Mouse (Mus musculus) limb, embryonic 11.5 days (tissue): ENCODE measurements around the gene Cyp2f2. TPM values are rescaled to one million over a fixed set of nuclear protein-coding genes. Genes with fewer than 3 reads are reported as not detected.
A peak's percentile ranks its signal among the peaks of the same experiment; 100 is the strongest.

Experiments used
- ATAC-seq: fragments of 200-750 bp; cut with Nextera tagmentation; 2 replicates; pipeline ENCODE4 v1.8.0; 2017; ENCODE audit warnings: low read depth; ENCODE audit not compliant: insufficient number of reproducible peaks, low FRiP score, low TSS enrichment
- DNase-seq: peaks from one replicate; pipeline ENCODE4 v3.0.0-alpha.2; 2015; ENCODE audit warnings: low spot score
- H3K27ac ChIP-seq: fragments of 300-500 bp; sonication (generic); replicated peaks from 2 replicates; pipeline ENCODE4 v1.5.1; 2014; ENCODE audit warnings: low read depth, mild to moderate bottlenecking, low read length
- H3K27me3 ChIP-seq: fragments of 300-500 bp; sonication (generic); 2 replicates; pipeline ENCODE4 v1.6.1; 2014; ENCODE audit warnings: mild to moderate bottlenecking, low read length, mixed read lengths; ENCODE audit not compliant: control insufficient read depth, insufficient read depth
- H3K36me3 ChIP-seq: fragments of 300-500 bp; sonication (generic); 2 replicates; pipeline ENCODE4 v1.6.1; 2014; ENCODE audit warnings: mild to moderate bottlenecking, low read length, moderate library complexity, mixed read lengths; ENCODE audit not compliant: control insufficient read depth, insufficient read depth
- H3K4me1 ChIP-seq: fragments of 300-500 bp; sonication (generic); 2 replicates; pipeline ENCODE4 v1.6.1; 2014; ENCODE audit warnings: low read length, mixed read lengths; ENCODE audit not compliant: control insufficient read depth, insufficient read depth
- H3K4me2 ChIP-seq: fragments of 300-500 bp; sonication (generic); 2 replicates; pipeline ENCODE4 v1.6.1; 2014; ENCODE audit warnings: low read depth, mild to moderate bottlenecking, moderate library complexity; ENCODE audit not compliant: severe bottlenecking
- H3K4me3 ChIP-seq: fragments of 300-500 bp; sonication (generic); 2 replicates; pipeline ENCODE4 v1.5.1; 2014; ENCODE audit warnings: low read depth, low read length
- H3K9ac ChIP-seq: fragments of 300-500 bp; sonication (generic); 2 replicates; pipeline ENCODE4 v1.6.1; 2014; ENCODE audit warnings: mild to moderate bottlenecking, low read length
- H3K9me3 ChIP-seq: fragments of 300-500 bp; sonication (generic); 2 replicates; pipeline ENCODE4 v1.6.1; 2016; ENCODE audit warnings: low read length; ENCODE audit not compliant: control insufficient read depth
- WGBS: fragments of 180-500 bp; shearing (Covaris S2); extraction: QIAGEN DNeasy Blood & Tissue Kit; methylation state at CpG from one replicate; pipeline ENCODE4 v1.1.7; 2014; 5-methylcytosine and 5-hydroxymethylcytosine counted together
- polyA plus RNA-seq: library from polyadenylated mRNA; unstranded; fragments of >200 nt; fragmentation: Nextera tagmentation; extraction: Ambion mirVana; gene quantifications from 2 replicates; pipeline ENCODE4 v1.2.1, GENCODE M21; 2014

The Cyp2f2 gene
- polyA plus RNA-seq, 1 experiment from 2014 or later = not detected

- ATAC-seq = no peak
These were observed 46.0 kb downstream of the Cyp2f2 start for GRCm38 (mm10) chr7:27165696-27166095.

DNA sequence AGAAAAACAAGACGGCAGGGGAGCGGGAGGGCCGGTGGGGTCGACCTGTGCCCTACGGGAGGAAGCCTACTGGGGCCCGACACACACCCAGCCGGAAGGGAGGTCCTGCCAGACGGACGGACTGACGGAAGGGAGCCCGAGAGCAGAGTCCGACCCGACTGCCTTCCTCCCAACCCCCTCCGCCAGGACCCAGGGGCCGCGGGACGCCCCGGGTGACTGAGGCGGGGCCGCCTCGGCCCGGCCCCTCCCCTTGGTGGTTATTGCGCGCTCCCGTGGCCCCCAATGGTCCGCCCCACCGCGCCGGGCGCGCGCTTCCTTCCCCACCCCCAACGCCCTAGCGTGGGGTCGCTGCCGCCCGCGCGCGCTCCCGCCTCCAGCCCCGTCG is 46.5 kb downstream of the Cyp2f2 start:
- DNase-seq (peak; percentile 87), ATAC-seq (peak; percentile 78)
- Histone ChIP-seq H3K4me2 (peak overlapping the region; percentile 70), H3K4me1 (peaks cover 26% of the 10 kb centered on the region), H3K9me3 (no peaks in the 10 kb centered on the region), H3K27me3 (no peaks in the 10 kb centered on the region), H3K36me3 (peaks cover 8% of the 10 kb centered on the region), H3K9ac (peak overlapping the region; percentile 87), H3K4me3 (peak overlapping the region; percentile 73), H3K27ac (peak overlapping the region; percentile 92)
- 0% methylated on average over 21 of the region's 43 CpGs for WGBS

More at GRCm38 (mm10) chr7:27165696-27166095, 46.0 kb downstream of the Cyp2f2 start:
- Histone ChIP-seq H3K4me1 (peaks cover 26% of the 10 kb centered on the region), H3K36me3 (peaks cover 8% of the 10 kb centered on the region), H3K27me3 (no peaks in the 10 kb centered on the region), H3K27ac (peak overlapping the region; percentile 92), H3K9me3 (no peaks in the 10 kb centered on the region), H3K4me3 (peak overlapping the region; percentile 73), H3K9ac (peak overlapping the region; percentile 87), H3K4me2 (peak overlapping the region; percentile 70)
- WGBS = 4% methylated on average over 8 of the region's 8 CpGs
- DNase-seq = no peak

GRCm38 (mm10) chr7:27166614-27167474 is 47.1 kb downstream of the Cyp2f2 start, which contains the start of gene Egln2:
Egln2 (minus strand) TSS chr7:27166802.
- WGBS = 2% methylated on average over 53 of the region's 61 CpGs
- Histone ChIP-seq H3K27ac (peak within 1 kb of the TSS; percentile 92), H3K9ac (peak within 1 kb of the TSS; percentile 87), H3K9me3 (no peaks in the 10 kb centered on the region), H3K4me2 (peak within 1 kb of the TSS; percentile 70), H3K36me3 (peaks cover 8% of the 10 kb centered on the region), H3K4me1 (peaks cover 23% of the 10 kb centered on the region), H3K4me3 (peak within 1 kb of the TSS; percentile 73), H3K27me3 (no peaks in the 10 kb centered on the region)
- peak; percentile 71 for ATAC-seq
- DNase-seq = peak; percentile 95

GRCm38 (mm10) chr7:27167475-27168094 is 47.9 kb downstream of the Cyp2f2 start:
- H3K4me1 ChIP-seq = peaks cover 23% of the 10 kb centered on the region
- peak overlapping the region; percentile 30; the same call in 1 of the 2 replicates for H3K9ac ChIP-seq
- H3K36me3 ChIP-seq = peaks cover 8% of the 10 kb centered on the region; the same call in 1 of the 2 replicates
- H3K27me3 ChIP-seq = no peaks in the 10 kb centered on the region
- H3K4me3 ChIP-seq = peak overlapping the region; percentile 73; the same call in 1 of the 2 replicates
- H3K9me3 ChIP-seq = no peaks in the 10 kb centered on the region
- no peak for ATAC-seq
- peak overlapping the region; percentile 70 for H3K4me2 ChIP-seq
- H3K27ac ChIP-seq = 0 out of 2 replicates have a peak overlapping the region, but pooled peaks have one; percentile 36
- WGBS = 81% methylated on average over 11 of the region's 11 CpGs
- no peak for DNase-seq

DNA sequence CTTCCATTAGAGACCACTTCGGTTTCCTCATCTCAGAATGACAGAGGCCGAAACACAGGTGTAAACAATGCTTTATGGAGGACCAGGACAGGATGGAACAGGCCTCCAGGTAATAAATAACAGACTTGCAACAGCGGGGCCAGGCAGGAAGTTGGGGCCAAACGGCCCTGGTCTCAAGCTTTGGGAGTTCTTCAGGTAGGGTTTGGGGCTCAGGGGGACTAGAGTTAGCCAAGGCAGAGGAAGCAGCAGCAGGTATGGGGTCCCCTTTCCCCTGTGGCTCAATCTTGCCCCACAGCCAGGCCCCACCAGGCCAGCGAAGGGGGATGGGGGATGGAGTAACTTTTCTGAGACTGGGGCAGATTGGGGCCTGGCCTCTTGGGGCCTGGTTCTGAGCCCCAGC is 48.7 kb downstream of the Cyp2f2 start:
- Histone ChIP-seq H3K27ac (no peak overlapping the region), H3K4me1 (peaks cover 23% of the 10 kb centered on the region), H3K4me2 (no peak overlapping the region), H3K9ac (no peak overlapping the region), H3K36me3 (peaks cover 8% of the 10 kb centered on the region; the same call in 1 of the 2 replicates), H3K9me3 (no peaks in the 10 kb centered on the region), H3K27me3 (no peaks in the 10 kb centered on the region), H3K4me3 (no peak overlapping the region)
- ATAC-seq (no peak), DNase-seq (no peak)
- 74% methylated on average over 5 of the region's 5 CpGs for WGBS

- no peaks in the 10 kb centered on the region for H3K27me3 ChIP-seq
- H3K27ac ChIP-seq = no peak overlapping the region
- H3K4me3 ChIP-seq = no peak overlapping the region
- peaks cover 4% of the 10 kb centered on the region; the same call in 1 of the 2 replicates for H3K4me1 ChIP-seq
- no peaks in the 10 kb centered on the region; the same call in 1 of the 2 replicates for H3K36me3 ChIP-seq
- no peak overlapping the region for H3K4me2 ChIP-seq
- DNase-seq (no peak), ATAC-seq (no peak)
- no peaks in the 10 kb centered on the region for H3K9me3 ChIP-seq
- no peak overlapping the region for H3K9ac ChIP-seq
- 84% methylated on average over 3 of the region's 3 CpGs for WGBS
These were observed 51.3 kb downstream of the Cyp2f2 start for GRCm38 (mm10) chr7:27170981-27171380.

DNA sequence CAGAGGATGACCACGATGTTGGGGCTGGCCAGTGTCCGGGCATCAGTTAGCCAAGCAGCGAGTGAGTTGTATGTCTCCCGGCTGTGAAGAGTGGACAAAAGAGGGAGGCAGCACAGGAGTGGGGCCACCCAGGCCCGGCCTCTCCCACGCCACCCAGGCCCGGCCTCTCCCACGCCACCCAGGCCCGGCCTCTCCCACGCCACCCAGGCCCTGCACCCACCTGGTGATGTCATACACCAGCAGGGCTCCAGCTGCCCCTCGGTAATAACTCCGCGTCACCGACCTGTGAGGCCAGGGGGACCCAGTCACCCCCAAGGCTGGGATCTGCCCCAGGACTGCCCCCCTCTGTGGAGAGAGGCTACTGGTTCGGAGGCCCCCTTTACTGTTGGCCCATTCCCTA is 54.8 kb downstream of the Cyp2f2 start:
- no peak for ATAC-seq
- H3K36me3 ChIP-seq = no peaks in the 10 kb centered on the region; the same call in 1 of the 2 replicates
- 90% methylated on average over 15 of the region's 15 CpGs for WGBS

DNA sequence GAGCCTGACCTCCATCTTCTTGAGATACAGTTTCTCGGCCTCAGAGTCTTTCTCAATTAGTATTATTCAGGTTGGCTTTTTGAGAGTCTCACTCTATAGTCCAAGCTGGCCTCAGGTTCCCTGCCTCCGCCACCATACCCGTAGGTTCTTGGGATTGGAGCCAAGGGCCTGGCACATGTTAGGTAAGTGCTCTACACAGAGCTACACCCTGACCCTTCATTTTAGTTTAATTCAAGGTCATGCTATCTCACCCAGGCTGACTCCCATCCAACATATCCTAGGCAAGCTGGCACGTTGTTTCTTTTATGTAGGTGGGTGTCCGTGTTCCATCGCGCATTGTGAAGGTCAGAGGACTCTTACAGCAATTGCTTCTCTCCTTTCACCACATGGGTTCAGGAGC is 55.2 kb downstream of the Cyp2f2 start:
- H3K4me1 ChIP-seq = 0 out of 2 replicates have a peak, but pooled peaks cover 3% of the 10 kb centered on the region
- no peaks in the 10 kb centered on the region for H3K9me3 ChIP-seq
- no peak overlapping the region for H3K4me2 ChIP-seq
- H3K27me3 ChIP-seq = no peaks in the 10 kb centered on the region
- DNase-seq (no peak), ATAC-seq (no peak)
- H3K9ac ChIP-seq = no peak overlapping the region
- H3K36me3 ChIP-seq = no peaks in the 10 kb centered on the region; the same call in 1 of the 2 replicates
- H3K27ac ChIP-seq = no peak overlapping the region
- 93% methylated on average over 7 of the region's 7 CpGs for WGBS
- H3K4me3 ChIP-seq = no peak overlapping the region

More for the DNA sequence above, 54.8 kb downstream of the Cyp2f2 start:
- DNase-seq = no peak
- no peak overlapping the region for H3K4me2 ChIP-seq
- no peaks in the 10 kb centered on the region for H3K27me3 ChIP-seq
- no peak overlapping the region for H3K4me3 ChIP-seq
- 0 out of 2 replicates have a peak, but pooled peaks cover 3% of the 10 kb centered on the region for H3K4me1 ChIP-seq
- no peak overlapping the region for H3K9ac ChIP-seq
- no peaks in the 10 kb centered on the region for H3K9me3 ChIP-seq
- no peak overlapping the region for H3K27ac ChIP-seq
